Mouse (Mus musculus) left cerebral cortex, adult 18-20 months (tissue): ENCODE measurements around the gene Rfx5. TPM values are rescaled to one million over a fixed set of nuclear protein-coding genes. Genes with fewer than 3 reads are reported as not detected.
"Not testable (repeated sequence)": the region's sequence is repeated elsewhere in the genome, so short reads cannot be mapped to it uniquely, and the experiment has no call there.

Source experiments
- DNase-seq, 2 experiments: peaks; one replicate each; pipeline ENCODE4 v3.0.0; 2021 to 2022; ENCODE audit warnings: low spot score in 2 of 2, mixed read lengths in 1 of 2
- long read RNA-seq, 2 experiments: library from polyadenylated mRNA; stranded (forward); transcript quantifications; one replicate each; pipeline ENCODE4 v2.0.0; 2021
- total RNA-seq, 2 experiments: library from RNA; stranded (reverse); gene quantifications; 2 replicates each; pipeline ENCODE4 v1.2.3; 2021

Gene Rfx5
- 10 to 100 TPM; 23.1 to 24.5 TPM for total RNA-seq
- long read RNA-seq, experiment 1, full-length matches to known transcripts = 1 of 9 reads
- long read RNA-seq, experiment 1, partial matches to known transcripts = 2 of 9 reads
- long read RNA-seq, experiment 1, other reads (novel, unspliced or antisense) = 6 of 9 reads
- long read RNA-seq, experiment 2, full-length matches to known transcripts = 4 of 7 reads
- long read RNA-seq, experiment 2, partial matches to known transcripts = 0 of 7 reads
- long read RNA-seq, experiment 2, other reads (novel, unspliced or antisense) = 3 of 7 reads

- peak; percentile 90 to 93 for DNase-seq
Measured at GRCm38 (mm10) chr3:94953764-94954616, at the start of gene Rfx5. Gene Rfx5 (plus strand): TSS chr3:94954075.

GRCm38 (mm10) chr3:94904759-94905158, 49.1 kb upstream of the Rfx5 start:
- DNase-seq = not testable (repeated sequence)

GRCm38 (mm10) chr3:94906482-94906881, 47.4 kb upstream of the Rfx5 start:
- no peak for DNase-seq

- no peak for DNase-seq
Measured at GRCm38 (mm10) chr3:94911050-94911693, 42.7 kb upstream of the Rfx5 start.

GRCm38 (mm10) chr3:94913801-94914200, 40.1 kb upstream of the Rfx5 start:
- no peak for DNase-seq

- no peak for DNase-seq
Measured at GRCm38 (mm10) chr3:94915903-94916741, 37.8 kb upstream of the Rfx5 start.

GRCm38 (mm10) chr3:94917816-94918361, 36.0 kb upstream of the Rfx5 start:
- peak; percentile 36 to 39 for DNase-seq

- no peak for DNase-seq
Measured at GRCm38 (mm10) chr3:94918845-94919244, 35.0 kb upstream of the Rfx5 start.

GRCm38 (mm10) chr3:94921104-94921503, 32.8 kb upstream of the Rfx5 start:
- no peak for DNase-seq

- DNase-seq = no peak
Measured at GRCm38 (mm10) chr3:94922333-94922732, 31.5 kb upstream of the Rfx5 start.

GRCm38 (mm10) chr3:94924688-94925087, 29.2 kb upstream of the Rfx5 start:
- no peak for DNase-seq

- not testable (repeated sequence) for DNase-seq
Measured at GRCm38 (mm10) chr3:94926301-94926736, 27.6 kb upstream of the Rfx5 start.

- not testable (repeated sequence) for DNase-seq
Measured at GRCm38 (mm10) chr3:94928979-94929378, 24.9 kb upstream of the Rfx5 start.

- DNase-seq = not testable (repeated sequence)
Measured at GRCm38 (mm10) chr3:94930386-94931266, 23.2 kb upstream of the Rfx5 start.

GRCm38 (mm10) chr3:94931427-94932082, 22.3 kb upstream of the Rfx5 start:
- DNase-seq = not testable (repeated sequence)

GRCm38 (mm10) chr3:94932279-94932678, 21.6 kb upstream of the Rfx5 start:
- DNase-seq = not testable (repeated sequence)

- peak; percentile 24 to 32 for DNase-seq
Measured at GRCm38 (mm10) chr3:94932809-94933564, 20.9 kb upstream of the Rfx5 start, which contains the start of gene Selenbp1. Gene Selenbp1 (plus strand): TSS chr3:94933056.

- not testable (repeated sequence) for DNase-seq
Measured at GRCm38 (mm10) chr3:94933604-94934003, 20.3 kb upstream of the Rfx5 start.
